In the genomic region with DNA sequence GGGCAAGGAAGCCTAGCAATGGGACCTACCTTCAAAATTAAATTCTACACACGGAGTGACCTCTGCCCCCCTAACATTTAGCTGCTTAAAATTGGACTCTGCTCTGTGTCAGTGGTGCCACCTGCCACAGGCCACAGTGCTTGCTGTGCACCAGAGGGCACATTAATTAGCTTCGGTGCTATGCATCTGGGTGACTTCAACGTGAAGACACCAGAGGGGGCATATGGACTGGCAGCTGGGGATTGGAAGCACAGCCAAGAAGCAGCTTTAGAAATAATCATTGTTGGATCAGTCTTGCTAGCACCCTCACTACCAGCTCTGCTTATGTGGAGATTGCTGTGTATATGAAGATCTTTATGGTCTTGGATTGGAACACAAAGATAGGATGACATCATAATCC, we compare ENCODE assay signal across 17 mouse cellular contexts. TPM values are rescaled to one million over a fixed set of nuclear protein-coding genes. Genes with fewer than 3 reads are reported as not detected.
"Had no signal": no experiment of that assay in that cellular context is flagged by ENCODE, and none has a peak within 500 bp of the region (broad histone marks: within the 10 kb centered on the region; RNA-seq: fewer than 3 reads in every experiment).

No protein-coding gene starts in this region.

- DNase-seq: liver; liver, embryonic 13.5 days; liver, postnatal 0 days; lung, postnatal 14 days; right cerebral cortex, postnatal 4 days; spleen, adult 18-20 months; thymus, postnatal 36 days had no signal

- H3K36me3 ChIP-seq: kidney, embryonic 15.5 days; lung, embryonic 15.5 days had no signal

- H3K27me3 ChIP-seq: kidney, embryonic 15.5 days; limb, embryonic 12.5 days; liver, embryonic 13.5 days; lung, embryonic 15.5 days; megakaryocyte, embryonic 14.5 days; neural tube, embryonic 15.5 days had no signal

- H3K9ac ChIP-seq: kidney, embryonic 15.5 days; limb, embryonic 12.5 days; liver, embryonic 13.5 days; liver, postnatal 0 days; lung, embryonic 15.5 days; neural tube, embryonic 15.5 days had no signal

- H3K27ac ChIP-seq: kidney, embryonic 15.5 days; left cerebral cortex, adult 2 months; limb, embryonic 12.5 days; liver, embryonic 13.5 days; lung, embryonic 15.5 days; macrophage; neural tube, embryonic 15.5 days had no signal

- H3K9me3 ChIP-seq: kidney, embryonic 15.5 days; lung, embryonic 15.5 days had no signal

- ATAC-seq: intestine, postnatal 0 days; liver, postnatal 0 days; midbrain, embryonic 16.5 days had no signal

- H3K4me2 ChIP-seq: kidney, embryonic 15.5 days; limb, embryonic 12.5 days; liver, embryonic 13.5 days; lung, embryonic 15.5 days; midbrain, embryonic 11.5 days; neural tube, embryonic 15.5 days had no signal

- H3K4me3 ChIP-seq: kidney, embryonic 15.5 days; left cerebral cortex, adult 2 months; limb, embryonic 12.5 days; liver, embryonic 13.5 days; lung, embryonic 15.5 days; megakaryocyte, embryonic 14.5 days; neural tube, embryonic 15.5 days had no signal

- H3K4me1 ChIP-seq: kidney, embryonic 15.5 days; limb, embryonic 12.5 days; liver, embryonic 13.5 days; lung, embryonic 15.5 days; neural tube, embryonic 15.5 days had no signal

RNA-seq across cellular contexts. Expression of a gene that starts 57.4 kb away (rescaled TPM):
- polyA plus RNA-seq: liver, postnatal 0 days had no signal
